ENCODE assay signal across 13 mouse cellular contexts in the genomic region with DNA sequence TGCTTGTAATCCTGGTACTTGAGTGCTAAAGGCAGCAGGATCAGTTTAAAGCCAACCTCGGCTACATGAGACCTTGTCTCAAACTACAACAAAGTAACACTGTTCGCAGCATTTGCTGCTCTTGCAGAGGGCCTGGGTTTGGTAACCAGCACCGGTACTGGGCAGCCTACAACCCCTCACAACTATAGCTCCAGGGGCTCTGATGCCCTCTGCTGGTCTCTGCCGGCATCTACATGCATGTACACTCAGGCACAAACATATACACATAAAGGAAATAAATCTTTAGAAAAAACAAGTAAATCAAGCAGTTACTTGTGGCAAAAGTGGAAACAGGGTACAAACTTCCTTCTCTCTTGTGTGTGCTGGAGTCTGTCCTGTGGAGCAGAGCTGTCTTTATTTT. TPM values are rescaled to one million over a fixed set of nuclear protein-coding genes. Genes with fewer than 3 reads are reported as not detected.
DNase-seq lines count a peak whose midpoint lies in the region; ATAC-seq and TF ChIP-seq lines count a peak whose summit lies in the region.
"Had no signal": no experiment of that assay in that cellular context is flagged by ENCODE, and none has a peak within 500 bp of the region (broad histone marks: within the 10 kb centered on the region; RNA-seq: fewer than 3 reads in every experiment).

No protein-coding gene starts in this region.

- no peak overlapping the region for H3K4me3 ChIP-seq in liver, embryonic 12.5 days
- H3K4me3 ChIP-seq in liver, postnatal 0 days (ENCODE audit: low read depth, low read length): no peak overlapping the region
- H3K4me3 ChIP-seq: myocyte had no signal

- no peak for ATAC-seq in CD4-positive, CD25-positive, alpha-beta regulatory T cell, adult 4 months
- no peak for ATAC-seq in liver, embryonic 12.5 days
- ATAC-seq in liver, postnatal 0 days: no peak

- H3K36me3 ChIP-seq in liver, embryonic 12.5 days: peaks cover 80% of the 10 kb centered on the region
- peaks cover 20% of the 10 kb centered on the region for H3K36me3 ChIP-seq in liver, postnatal 0 days (replicated peaks; ENCODE audit: insufficient read depth, low read length)

- H3K27ac ChIP-seq in liver, embryonic 12.5 days: no peak overlapping the region
- H3K27ac ChIP-seq in liver, postnatal 0 days (ENCODE audit: low read depth): no peak overlapping the region

- peaks cover 26% of the 10 kb centered on the region for H3K4me1 ChIP-seq in liver, embryonic 12.5 days
- H3K4me1 ChIP-seq in liver, postnatal 0 days (ENCODE audit: insufficient read depth): no peaks in the 10 kb centered on the region

- WGBS in liver, embryonic 12.5 days (ENCODE audit: insufficient replicate concordance): 83% methylated on average over 4 of the region's 4 CpGs
- 91% methylated on average over 4 of the region's 4 CpGs for WGBS in liver, postnatal 0 days (ENCODE audit: insufficient replicate concordance)

- H3K27me3 ChIP-seq in liver, embryonic 12.5 days (replicated peaks): no peaks in the 10 kb centered on the region
- no peaks in the 10 kb centered on the region for H3K27me3 ChIP-seq in liver, postnatal 0 days (ENCODE audit: insufficient read depth, low read length)

- TF ChIP-seq CTCF in liver, postnatal 0 days (IDR thresholded peaks at IDR 0.05; ENCODE audit: low read depth): peak; percentile 61

- no peaks in the 10 kb centered on the region; the same call in 1 of the 2 replicates for H3K9me3 ChIP-seq in liver, embryonic 12.5 days (replicated peaks)
- no peaks in the 10 kb centered on the region; the same call in 1 of the 2 replicates for H3K9me3 ChIP-seq in liver, postnatal 0 days (ENCODE audit: low read length)

- no peak overlapping the region for H3K9ac ChIP-seq in liver, embryonic 12.5 days
- H3K9ac ChIP-seq in liver, postnatal 0 days (replicated peaks): no peak overlapping the region

- TF ChIP-seq EP300 in liver, postnatal 0 days (IDR thresholded peaks at IDR 0.05; ENCODE audit: low read depth): no peak

- no peak overlapping the region for H3K4me2 ChIP-seq in liver, embryonic 12.5 days
- H3K4me2 ChIP-seq in liver, postnatal 0 days (ENCODE audit: low read depth, low read length): no peak overlapping the region

- peak; percentile 29 for DNase-seq in CD4-positive, CD25-positive, alpha-beta regulatory T cell, adult 2 months (ENCODE audit: low read depth, low spot score)
- peak; percentile 51 for DNase-seq in liver
- peak; percentile 75 for DNase-seq in R1 (ENCODE audit: low read depth, low spot score)
- DNase-seq in liver, postnatal 0 days: no peak
- no peak for DNase-seq in layer of hippocampus, adult 9-11 months
- no peak for DNase-seq in layer of hippocampus, postnatal 10 days (ENCODE audit: low spot score in 2 of 2)
- DNase-seq: cerebellum, postnatal 36 days; gastrocnemius, postnatal 25 days; heart, postnatal 36 days; lung, postnatal 36 days had no signal

RNA-seq across cellular contexts. Expression of a gene that starts 11.5 kb away (rescaled TPM):
- under 1 TPM; 0.58 to 0.90 TPM for polyA plus RNA-seq in CD4-positive, CD25-positive, alpha-beta regulatory T cell, adult 4 months (2017; shearing (Covaris generic))
- polyA plus RNA-seq in liver, embryonic 12.5 days (2016; fragmentation: Nextera tagmentation; extraction: Ambion mirVana): 94.8 TPM in 2 replicates
- polyA plus RNA-seq in liver, postnatal 0 days (2015; fragmentation: Nextera tagmentation; extraction: Ambion mirVana): 24.8 and 28.0 TPM in 2 replicates
- under 1 TPM; 0.76 to 0.82 TPM for total RNA-seq in layer of hippocampus, postnatal 10 days (2021)

RNA-seq across cellular contexts. Expression of a gene that starts 19.6 kb away (rescaled TPM):
- 10 to 100 TPM; 11.0 to 13.9 TPM for polyA plus RNA-seq in CD4-positive, CD25-positive, alpha-beta regulatory T cell, adult 4 months (2017; shearing (Covaris generic))
- polyA plus RNA-seq in liver, embryonic 12.5 days (2016; fragmentation: Nextera tagmentation; extraction: Ambion mirVana): 19.9 and 21.0 TPM in 2 replicates
- polyA plus RNA-seq in liver, postnatal 0 days (2015; fragmentation: Nextera tagmentation; extraction: Ambion mirVana): 8.4 and 9.4 TPM in 2 replicates
- 10 to 100 TPM; 11.4 to 12.1 TPM for total RNA-seq in layer of hippocampus, postnatal 10 days (2021)

RNA-seq across cellular contexts. Expression of a gene that starts 21.3 kb away (rescaled TPM):
- polyA plus RNA-seq in CD4-positive, CD25-positive, alpha-beta regulatory T cell, adult 4 months (2017; shearing (Covaris generic)): not detected
- polyA plus RNA-seq in liver, embryonic 12.5 days (2016; fragmentation: Nextera tagmentation; extraction: Ambion mirVana): 5.0 and 5.2 TPM in 2 replicates
- 3.1 and 4.6 TPM in 2 replicates for polyA plus RNA-seq in liver, postnatal 0 days (2015; fragmentation: Nextera tagmentation; extraction: Ambion mirVana)
- 100 to 1,000 TPM; 115 to 124 TPM for total RNA-seq in layer of hippocampus, postnatal 10 days (2021)

RNA-seq across cellular contexts. Expression of a gene that starts 44.8 kb away (rescaled TPM):
- 10 to 100 TPM in 1 of 2 experiments, 1 to 10 TPM in 1; 8.5 to 12.3 TPM for polyA plus RNA-seq in CD4-positive, CD25-positive, alpha-beta regulatory T cell, adult 4 months (2017; shearing (Covaris generic))
- 48.0 and 50.9 TPM in 2 replicates for polyA plus RNA-seq in liver, embryonic 12.5 days (2016; fragmentation: Nextera tagmentation; extraction: Ambion mirVana)
- polyA plus RNA-seq in liver, postnatal 0 days (2015; fragmentation: Nextera tagmentation; extraction: Ambion mirVana): 19.7 and 22.0 TPM in 2 replicates
- 10 to 100 TPM; 39.7 to 45.4 TPM for total RNA-seq in layer of hippocampus, postnatal 10 days (2021)

RNA-seq across cellular contexts. Expression of a gene that starts 45.3 kb away (rescaled TPM):
- polyA plus RNA-seq in CD4-positive, CD25-positive, alpha-beta regulatory T cell, adult 4 months (2017; shearing (Covaris generic)): 100 to 1,000 TPM; 182 to 365 TPM
- polyA plus RNA-seq in liver, embryonic 12.5 days (2016; fragmentation: Nextera tagmentation; extraction: Ambion mirVana): 193 and 203 TPM in 2 replicates
- polyA plus RNA-seq in liver, postnatal 0 days (2015; fragmentation: Nextera tagmentation; extraction: Ambion mirVana): 130 and 135 TPM in 2 replicates
- 100 to 1,000 TPM in 1 of 2 experiments, 10 to 100 TPM in 1; 85.5 to 104 TPM for total RNA-seq in layer of hippocampus, postnatal 10 days (2021)

Comparison
In these comparisons a context has a peak if more than half of its experiments do, and no peak if none do; other contexts are left out.
1. DNase-seq: peak in CD4-positive, CD25-positive, alpha-beta regulatory T cell, adult 2 months (single experiment), liver (single experiment) and R1 (single experiment); none in liver, postnatal 0 days (single experiment), layer of hippocampus, adult 9-11 months (single experiment) and layer of hippocampus, postnatal 10 days (0 of 2).
2. RNA of a gene that starts 11.5 kb away (polyA plus RNA-seq): 94.8 TPM in liver, embryonic 12.5 days and 24.8 to 28.0 TPM in liver, postnatal 0 days; 0.58 to 0.90 TPM in CD4-positive, CD25-positive, alpha-beta regulatory T cell, adult 4 months; every median in the first group is over 10 times any median in the second.